Mouse (Mus musculus) cerebellum, adult 11-12 months (tissue): ENCODE measurements around the gene Cacna1a.

Source experiments
- DNase-seq: peaks from one replicate; pipeline ENCODE4 v3.0.0; 2022

Gene Cacna1a

DNA sequence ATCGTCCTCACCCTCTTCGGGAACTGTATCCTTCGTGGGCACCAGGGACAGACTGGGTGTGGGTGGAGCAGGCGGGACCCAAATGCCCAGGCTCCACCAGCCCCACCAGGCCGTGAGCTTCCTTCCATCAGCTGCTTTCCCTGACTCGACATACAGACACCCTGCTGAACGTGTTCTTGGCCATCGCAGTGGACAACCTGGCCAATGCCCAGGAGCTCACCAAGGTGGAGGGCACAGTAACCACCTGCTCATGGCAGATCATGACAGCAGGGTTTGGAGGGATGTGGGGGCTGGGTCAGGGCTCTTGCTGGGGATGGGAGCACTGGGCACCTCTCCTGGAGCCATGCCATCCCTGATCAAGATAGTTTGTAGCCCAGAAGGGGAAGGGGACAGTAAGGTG lies 164.9 kb downstream of the Cacna1a start:
- peak; percentile 98 for DNase-seq

DNA sequence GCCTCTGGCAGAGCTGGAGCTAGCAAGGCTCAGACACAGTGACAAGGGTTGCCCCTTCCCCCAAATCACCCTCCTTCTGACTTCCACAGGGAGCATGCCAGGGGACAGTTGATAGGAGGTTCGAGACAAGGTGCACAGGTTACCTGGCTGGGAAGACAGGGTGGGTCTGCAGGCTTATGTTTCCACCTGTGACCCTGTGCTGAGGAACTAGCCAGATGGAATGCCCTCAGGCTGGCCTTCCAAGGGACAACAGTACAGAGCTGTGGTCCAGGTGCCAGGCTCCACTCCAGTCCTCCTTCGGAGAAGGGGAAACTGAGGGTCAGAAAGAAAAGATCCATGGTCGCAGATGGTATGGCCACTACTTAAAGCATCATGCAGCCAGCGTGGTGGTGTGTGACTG lies 165.4 kb downstream of the Cacna1a start:
- no peak for DNase-seq

DNA sequence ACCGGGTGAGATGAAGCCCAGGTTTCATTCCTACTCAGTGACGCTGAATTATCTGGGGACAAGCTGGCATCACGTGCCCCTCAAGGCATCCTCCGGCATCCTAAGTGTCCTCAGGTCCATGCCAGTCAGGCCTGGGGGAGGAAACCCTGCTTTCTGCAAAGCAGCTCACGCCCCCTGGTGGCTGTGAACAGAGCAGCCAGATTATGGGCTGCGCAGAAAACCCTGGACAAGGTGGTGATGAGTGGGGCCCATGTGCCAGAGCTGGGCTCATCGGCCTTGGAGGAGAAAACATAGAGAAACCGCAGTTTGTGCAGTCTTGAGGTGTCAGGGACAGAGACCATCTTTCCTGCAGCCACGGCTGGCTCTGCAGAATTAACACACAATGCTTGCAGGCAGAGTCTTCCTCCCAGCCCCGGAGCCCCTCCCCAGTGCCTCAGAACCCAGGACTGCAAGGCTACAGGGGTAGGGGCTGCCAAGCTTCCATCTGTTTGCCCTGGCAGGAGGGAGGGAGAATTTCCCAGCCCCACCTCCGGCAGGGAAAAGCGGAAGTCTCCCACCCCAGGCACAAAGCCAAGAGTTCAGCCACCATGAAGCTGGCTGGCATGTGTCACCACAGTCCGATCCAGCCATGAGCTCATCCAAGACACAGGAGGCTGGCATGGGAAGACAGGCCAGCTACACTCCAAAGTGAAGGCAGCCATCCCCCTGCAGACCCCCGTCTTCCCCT lies 166.2 kb downstream of the Cacna1a start:
- peak; percentile 99 for DNase-seq

DNA sequence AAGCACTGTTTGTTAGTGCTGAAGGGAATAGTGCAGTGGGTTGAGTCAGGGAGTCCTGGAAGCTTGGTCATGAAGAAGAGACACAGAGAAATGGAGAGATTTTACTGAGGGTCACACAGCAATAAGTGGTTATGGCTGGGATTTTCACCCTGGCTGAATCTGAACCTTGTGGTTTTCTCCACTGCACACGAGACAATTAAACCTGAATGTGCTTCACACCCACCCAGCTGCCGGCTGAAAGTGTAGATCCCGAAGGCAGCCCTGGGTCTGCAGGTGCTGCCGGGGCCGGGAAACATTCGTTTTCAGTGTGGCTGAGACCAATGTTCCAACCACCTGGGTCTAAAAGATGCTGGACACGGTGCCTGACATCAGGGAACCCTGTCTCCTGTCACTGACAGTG lies 167.0 kb downstream of the Cacna1a start:
- DNase-seq = peak; percentile 39

DNA sequence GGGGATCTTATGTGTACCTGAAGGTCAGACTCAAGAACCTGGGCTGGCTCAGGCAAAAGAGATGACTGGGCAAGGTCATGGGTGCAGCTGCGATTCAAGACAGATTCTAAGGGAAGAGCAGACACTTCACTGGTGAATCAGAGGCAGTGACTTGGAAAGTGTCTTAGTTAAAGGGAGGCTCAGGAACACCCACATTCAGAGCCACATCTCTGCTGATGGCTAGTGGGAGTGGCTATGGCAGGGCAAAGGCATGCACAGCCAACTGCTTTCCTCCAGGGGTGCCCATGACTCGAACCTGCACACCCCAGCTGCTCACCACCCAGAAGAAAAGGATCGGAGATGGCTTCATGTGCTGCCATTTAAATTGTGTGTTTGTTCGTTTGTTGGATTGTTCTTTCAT lies 169.7 kb downstream of the Cacna1a start:
- no peak for DNase-seq

DNA sequence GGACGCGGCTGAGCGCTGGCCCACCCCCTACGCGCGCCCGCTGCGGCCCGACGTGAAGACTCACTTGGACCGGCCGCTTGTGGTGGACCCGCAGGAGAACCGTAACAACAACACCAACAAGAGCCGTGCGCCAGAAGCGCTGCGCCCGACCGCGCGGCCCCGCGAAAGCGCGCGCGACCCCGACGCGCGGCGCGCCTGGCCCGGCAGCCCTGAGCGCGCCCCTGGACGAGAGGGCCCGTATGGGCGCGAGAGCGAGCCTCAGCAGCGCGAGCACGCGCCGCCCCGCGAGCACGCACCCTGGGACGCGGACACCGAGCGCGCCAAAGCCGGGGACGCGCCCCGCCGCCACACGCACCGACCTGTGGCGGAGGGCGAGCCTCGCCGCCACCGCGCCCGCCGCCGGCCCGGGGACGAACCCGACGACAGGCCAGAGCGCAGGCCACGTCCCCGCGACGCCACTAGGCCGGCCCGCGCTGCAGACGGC lies 170.9 kb downstream of the Cacna1a start:
- DNase-seq = peak; percentile 63

DNA sequence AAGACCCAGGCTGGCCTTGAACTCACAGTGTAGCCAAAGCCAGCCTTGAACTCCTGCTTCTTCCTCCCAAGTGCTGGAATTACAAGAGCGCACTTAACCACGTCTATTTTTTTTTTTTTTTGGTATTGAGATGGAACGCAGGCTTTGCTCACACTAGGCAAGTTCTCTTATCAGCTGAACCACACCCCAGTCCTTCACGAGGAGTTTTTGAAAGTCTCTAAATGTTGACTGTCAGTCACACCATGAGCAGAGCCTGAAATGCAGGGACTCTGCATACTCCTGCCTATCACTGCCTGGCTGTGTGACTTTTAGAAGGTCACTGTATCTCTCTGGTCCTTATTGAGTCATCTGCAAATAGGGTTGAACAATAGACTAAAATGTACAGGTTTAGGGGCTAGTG lies 173.5 kb downstream of the Cacna1a start:
- DNase-seq = no peak

DNA sequence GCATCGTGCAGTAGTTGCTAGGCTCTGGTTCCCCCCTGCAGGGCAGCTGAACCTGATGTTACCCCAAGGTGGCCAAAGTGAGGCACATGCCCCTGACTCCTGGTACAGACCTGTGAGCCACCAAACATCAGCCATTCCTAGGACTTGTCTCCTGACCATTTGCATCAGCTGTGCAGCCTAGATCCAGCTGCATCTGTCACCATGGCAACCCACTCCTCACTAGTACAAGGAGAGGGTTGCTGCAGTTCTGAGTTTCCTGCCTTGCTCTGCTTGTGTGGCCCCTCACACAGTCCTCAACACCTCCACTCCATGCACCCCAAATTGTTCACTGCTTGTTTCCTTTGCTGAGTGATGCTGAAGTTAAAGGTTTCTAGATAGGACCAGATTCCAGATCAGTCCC lies 175.8 kb downstream of the Cacna1a start:
- DNase-seq = no peak

DNA sequence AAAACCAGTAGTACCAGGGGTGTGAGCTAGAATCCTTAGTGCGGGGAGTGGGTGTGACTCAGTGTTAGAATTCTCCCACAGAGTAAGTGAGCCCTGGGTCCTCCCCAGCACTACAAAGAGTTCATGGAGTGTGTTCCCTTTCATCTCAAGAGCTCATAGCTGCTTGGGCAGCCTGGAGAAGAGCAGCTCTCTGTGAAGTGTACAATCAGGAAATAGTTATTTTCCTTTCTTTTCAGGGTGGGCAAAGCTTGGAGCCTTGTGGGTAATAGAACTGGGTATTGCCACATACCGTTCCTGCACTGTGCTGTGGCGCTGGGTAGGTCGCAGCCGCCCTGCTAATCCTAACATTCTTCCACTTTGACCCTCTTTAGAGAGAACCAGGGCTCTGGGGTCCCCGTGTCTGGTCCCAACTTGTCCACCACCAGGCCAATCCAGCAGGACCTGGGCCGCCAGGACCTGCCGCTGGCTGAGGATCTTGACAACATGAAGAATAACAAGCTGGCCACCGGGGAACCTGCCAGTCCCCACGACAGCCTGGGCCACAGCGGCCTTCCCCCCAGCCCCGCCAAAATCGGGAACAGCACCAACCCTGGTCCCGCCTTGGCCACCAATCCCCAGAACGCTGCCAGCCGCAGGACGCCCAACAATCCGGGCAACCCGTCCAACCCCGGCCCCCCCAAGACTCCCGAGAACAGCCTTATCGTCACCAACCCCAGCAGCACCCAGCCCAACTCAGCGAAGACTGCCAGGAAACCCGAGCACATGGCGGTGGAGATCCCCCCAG lies 177.5 kb downstream of the Cacna1a start:
- peak; percentile 82 for DNase-seq

DNA sequence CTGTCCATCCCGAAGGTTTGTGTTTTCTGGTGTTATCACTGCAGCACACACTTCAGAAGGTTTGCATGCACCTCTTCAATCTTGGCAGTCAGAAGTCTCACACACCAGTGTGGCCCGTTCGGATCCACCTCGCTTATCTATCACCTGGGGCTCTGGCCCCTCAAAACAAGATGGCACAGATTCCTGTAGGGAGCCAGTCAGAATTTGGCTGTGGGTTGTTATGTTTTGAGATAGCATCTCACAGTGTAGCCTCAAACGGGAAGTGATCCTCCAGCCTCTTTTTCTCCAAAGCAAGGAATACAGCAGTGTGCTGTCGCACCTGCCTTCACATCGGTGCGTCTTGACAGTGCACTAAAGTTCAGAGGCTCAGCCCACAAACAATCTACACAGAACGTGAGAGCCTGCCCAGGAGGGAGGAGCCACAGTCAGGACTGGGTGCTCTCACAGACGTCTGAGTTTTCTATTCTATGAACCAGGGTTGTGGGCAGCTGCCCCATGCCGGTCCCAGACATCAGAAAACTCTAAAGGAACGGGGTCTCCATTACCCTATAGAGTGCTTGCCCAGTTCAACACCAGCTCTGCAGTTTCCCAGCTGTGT lies 178.7 kb downstream of the Cacna1a start:
- DNase-seq = no peak

DNA sequence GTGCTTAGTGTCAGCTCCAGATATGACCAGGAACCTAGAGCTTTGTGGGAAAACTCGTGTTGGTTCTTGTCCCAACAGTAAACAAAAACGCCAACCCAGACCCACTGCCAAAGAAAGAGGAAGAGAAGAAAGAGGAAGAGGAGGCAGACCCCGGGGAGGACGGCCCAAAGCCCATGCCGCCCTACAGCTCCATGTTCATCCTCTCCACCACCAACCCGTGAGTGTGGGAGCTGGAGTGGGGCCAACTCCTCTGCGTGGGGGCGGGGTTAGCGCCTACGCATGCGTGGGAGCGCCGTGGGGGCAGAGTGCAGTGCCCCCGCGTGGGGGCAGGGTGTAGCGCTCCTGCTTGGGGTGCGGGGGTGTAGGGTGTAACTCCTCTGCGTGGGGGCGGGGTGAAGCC lies 179.3 kb downstream of the Cacna1a start:
- no peak for DNase-seq

DNA sequence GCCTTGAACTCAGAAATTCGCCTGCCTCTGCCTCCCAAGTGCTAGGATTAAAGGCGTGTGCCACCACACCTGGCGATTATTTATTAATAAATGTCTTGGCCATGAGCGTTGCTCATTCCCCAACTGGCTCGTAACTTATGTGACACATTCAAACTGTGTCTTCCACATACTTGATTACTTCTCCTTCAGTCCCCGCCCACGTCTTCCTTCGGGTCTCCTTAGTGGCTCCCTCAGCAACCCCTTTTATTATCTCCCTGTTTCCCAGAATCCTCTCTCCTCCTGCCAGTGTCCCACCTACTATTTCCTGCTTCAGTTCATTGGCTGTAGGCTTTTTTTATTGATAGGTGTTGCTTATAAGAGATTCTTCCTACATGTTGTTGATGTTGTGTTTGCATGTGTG lies 180.5 kb downstream of the Cacna1a start:
- no peak for DNase-seq

DNA sequence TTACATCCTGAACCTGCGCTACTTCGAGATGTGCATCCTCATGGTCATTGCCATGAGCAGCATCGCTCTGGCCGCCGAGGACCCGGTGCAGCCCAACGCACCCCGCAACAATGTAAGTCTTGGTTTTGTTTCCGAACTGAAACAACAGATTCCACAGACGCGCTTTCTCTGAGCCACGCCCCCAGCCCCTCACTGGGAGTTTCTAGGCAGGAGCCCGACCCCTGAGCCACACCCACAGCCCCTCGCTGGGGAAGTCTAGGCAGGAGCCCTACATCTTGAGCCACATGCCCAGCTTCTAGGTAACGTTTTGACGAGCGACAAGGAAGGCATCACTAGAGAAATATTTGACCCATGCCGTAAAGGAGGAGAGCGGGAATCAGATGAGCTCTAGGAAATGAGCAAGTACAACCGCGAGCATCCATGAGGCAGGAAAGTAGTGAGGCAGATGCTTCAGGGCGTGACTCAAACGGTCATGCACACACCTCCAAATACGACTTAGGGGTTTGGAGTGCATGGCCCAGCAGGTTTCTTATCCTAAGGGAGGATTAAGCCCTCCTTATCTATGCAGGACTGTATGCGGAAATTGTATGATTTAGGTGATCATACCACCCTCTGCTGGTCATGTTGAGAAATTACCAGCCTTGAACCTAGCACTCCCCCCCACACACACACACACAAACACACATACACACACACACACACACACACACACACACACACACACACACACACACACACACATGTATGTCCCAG lies 181.9 kb downstream of the Cacna1a start:
- DNase-seq = peak; percentile 45

DNA sequence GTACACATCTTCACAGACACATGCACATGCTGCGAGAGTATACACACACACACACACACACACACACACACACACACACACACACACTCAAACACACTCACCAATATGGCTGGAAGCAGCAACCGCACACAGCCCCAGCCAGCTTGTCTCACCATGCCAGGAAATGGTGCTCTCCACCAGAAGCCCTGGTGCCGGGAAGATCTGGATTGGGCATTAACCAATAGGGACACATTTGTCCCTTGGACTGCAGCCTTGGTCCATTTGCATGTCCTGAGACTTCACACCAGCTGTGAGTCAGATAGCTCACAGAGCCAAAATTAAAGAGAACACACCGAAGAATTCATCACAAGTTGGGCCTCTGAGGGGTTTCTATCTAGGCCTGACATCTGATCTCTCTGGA lies 189.2 kb downstream of the Cacna1a start:
- peak; percentile 50 for DNase-seq

DNA sequence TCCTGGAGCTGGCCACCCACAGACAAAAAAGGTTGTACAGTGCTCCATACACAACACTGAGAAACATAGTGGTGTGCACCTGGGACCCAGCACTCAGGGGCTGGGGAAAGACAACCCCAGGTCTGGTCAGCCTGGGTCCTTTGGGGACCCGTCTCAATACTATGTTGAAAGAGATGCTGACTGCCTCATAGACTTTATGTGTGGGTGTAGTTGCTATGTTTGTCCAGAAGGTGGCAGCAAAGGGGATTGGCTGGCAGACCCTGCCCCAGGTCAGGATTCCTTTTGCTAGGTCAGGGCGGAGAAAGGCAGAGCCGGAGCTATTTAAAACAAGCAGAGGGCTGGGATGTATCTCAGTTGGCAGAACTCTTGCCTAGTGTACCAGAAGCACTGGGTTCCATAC lies 191.4 kb downstream of the Cacna1a start:
- DNase-seq = peak; percentile 46

DNA sequence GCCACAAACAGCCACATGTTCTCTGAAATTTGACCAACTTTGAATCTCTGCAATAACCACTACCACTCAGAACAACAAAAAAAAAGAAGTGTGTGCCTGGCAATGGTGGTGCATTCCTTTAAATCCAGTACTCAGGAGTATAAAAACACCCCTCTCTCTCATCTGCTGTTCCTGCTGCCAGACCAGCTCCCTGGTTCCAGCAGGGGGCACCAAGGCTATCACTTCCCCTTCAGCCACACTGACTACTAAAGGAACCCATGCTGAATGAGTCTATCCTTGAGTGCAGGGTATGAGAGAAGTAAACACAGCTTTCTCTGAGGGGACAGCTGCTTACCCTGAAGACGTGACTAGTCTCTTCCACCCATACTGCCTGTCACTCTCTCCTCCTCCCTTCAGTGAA lies 197.1 kb downstream of the Cacna1a start:
- peak; percentile 28 for DNase-seq

DNA sequence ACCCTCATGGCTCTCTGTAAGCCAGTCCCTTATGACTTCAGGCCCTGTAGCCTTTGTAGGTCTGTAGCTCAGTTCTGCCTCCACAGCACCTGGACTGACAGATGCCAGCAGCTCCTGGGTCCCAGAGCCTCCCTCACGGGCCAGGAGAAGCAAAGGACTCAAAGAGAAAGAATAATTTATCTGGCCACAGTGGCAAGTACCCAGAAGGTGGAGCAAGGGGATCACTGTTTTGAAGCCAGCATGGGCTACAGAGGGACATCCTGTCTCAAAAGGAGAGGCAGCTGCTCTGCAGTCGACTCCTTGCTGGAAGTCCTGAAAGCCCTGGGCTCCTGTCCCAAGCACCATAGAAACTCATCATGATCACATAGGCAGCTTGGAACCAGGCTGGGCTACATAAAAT lies 198.0 kb downstream of the Cacna1a start:
- peak; percentile 72 for DNase-seq

DNA sequence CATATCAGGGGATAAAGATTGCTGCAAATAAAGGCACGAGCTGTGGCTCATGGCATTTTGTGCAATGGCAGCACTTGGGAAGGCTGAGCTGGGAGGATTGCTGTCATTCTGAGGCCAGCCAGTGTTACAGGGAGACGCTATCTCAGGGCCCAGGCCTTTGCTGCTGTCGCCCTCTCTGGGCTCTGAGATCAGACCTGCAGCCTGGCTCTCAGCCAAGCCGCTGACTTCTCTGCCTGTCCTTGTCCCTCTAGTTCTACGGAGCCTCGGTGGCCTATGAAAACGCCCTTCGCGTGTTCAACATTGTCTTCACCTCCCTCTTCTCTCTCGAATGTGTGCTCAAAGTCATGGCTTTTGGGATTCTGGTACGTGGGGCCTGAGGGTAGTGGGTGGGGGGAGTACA lies 200.3 kb downstream of the Cacna1a start:
- DNase-seq = peak; percentile 36

DNA sequence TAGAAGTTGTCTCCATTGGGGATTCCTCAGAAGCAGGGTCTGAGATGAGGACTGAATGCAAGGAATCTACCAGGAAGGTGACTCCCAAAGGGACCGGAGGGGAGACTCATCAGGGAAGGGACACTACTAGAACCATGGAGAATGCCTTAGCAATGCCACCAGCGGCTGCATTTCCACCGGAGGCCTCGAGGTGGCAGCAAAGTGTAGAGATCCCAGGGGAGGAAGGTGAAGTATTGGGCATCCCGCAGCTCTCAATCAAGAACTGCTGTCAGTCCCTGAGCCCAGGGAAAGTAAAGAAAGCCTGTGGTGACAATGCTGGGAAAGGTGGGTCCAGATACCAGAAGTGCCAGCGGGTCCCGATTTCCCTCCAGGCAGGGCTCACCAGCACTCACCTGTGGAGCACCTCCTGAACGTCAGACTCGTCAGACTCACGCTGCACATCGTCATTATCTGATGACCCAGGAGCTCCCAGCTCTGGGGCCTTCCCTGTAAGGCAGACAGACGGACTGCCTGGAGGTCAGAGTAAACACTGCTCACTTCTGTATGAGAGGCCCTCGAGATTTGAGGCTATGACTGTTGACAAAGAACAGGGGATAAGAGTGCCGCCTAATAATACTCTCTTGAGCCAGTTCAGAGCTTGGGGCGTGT lies 203.9 kb downstream of the Cacna1a start:
- peak; percentile 75 for DNase-seq

DNA sequence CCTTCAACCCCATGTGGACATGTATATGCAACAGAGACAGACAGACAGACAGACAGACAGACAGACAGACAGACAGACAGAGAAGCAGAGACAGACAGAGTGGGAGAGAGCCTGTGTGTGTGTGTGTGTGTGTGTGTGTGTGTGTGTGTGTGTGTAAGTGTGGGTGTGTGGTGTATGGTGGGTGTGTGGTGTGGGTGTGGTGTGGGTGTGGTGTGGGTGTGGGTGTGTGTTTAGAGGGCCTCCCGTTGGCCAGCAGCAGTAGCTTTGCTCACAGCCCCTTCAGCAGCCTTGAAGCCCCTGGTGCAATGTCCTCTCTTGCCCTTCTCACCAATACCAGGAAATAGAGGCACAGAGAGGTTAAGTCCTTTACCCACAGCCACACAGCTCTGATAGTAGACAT lies 204.9 kb downstream of the Cacna1a start:
- no peak for DNase-seq

DNA sequence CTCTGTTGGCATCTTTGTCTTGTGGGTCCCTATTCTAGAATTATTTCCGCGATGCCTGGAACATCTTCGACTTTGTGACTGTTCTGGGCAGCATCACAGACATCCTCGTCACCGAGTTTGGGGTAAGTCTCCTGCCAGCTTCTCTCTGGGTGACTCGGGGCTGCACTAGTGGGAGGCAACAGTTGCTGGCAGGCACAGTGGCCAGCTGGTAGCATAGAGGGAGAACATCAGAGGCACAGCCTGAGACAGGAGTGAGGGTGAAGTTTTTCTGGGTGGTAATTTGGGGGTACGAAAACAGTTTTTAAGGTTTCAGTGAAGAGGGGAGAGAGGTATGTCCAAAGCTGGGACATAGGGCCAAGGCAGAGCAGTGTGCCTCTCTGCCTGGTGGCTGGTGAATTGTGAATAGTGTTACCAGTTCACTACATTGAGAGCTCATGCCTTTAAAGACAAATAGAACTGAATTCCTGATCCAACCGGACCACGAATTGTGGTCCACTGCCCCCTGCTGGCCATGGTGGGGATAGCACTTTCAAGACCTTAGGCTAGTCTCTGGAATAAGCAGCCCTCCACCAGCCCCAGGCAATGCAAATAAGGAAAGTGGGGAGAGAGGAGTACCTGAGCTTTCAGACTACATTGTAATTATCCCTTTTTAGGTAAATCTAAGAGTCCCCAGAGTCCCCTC lies 206.0 kb downstream of the Cacna1a start:
- DNase-seq = peak; percentile 76

DNA sequence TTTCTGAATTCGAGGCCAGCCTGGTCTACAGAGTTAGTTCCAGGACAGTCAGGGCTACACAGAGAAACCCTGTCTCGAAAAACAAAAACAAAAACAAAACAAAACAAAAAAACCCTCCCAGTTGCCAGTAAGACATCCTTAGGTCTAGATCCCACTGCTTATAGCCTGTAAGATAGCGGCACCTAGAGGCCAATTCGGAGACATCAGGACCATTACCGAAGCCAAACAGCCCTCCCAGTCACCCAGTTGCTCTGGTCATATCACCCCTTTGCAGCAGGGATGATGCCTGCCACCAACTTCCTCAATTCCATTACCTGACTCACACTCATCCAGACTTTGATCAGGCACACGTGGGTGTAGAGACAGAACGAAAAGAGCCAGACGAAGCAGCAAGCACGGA lies 207.4 kb downstream of the Cacna1a start:
- DNase-seq = peak; percentile 44
